Mouse (Mus musculus) CH12.LX (cell line): ENCODE data around the gene Map4k4.

Source experiments
- CTCF ChIP-seq, 2 experiments: IDR thresholded peaks in 1 of 2; conservative IDR thresholded peaks in 1 of 2; 2 replicates each; pipeline ENCODE4 v1.5.1; 2011 to 2012; ENCODE audit warnings: low read depth in 2 of 2, low read length in 2 of 2, improper control_type of control experiment in 1 of 2, inconsistent platforms in 1 of 2, mild to moderate bottlenecking in 1 of 2, moderate library complexity in 1 of 2
- EP300 ChIP-seq: IDR thresholded peaks from 2 replicates; pipeline ENCODE4 v1.6.1; 2011; ENCODE audit warnings: low read length, improper control_type of control experiment
- GABPA ChIP-seq: IDR thresholded peaks from 2 replicates; pipeline ENCODE4 v1.6.1; 2012; ENCODE audit warnings: low read depth, low read length, improper control_type of control experiment, inconsistent platforms; ENCODE audit not compliant: insufficient replicate concordance
- HCFC1 ChIP-seq: IDR thresholded peaks from 2 replicates; pipeline ENCODE4 v1.6.1; 2012; ENCODE audit warnings: low read depth, mild to moderate bottlenecking, inconsistent platforms, low read length, improper control_type of control experiment
- MAFK ChIP-seq: IDR thresholded peaks from 2 replicates; pipeline ENCODE4 v1.6.1; 2011; ENCODE audit warnings: low read length, improper control_type of control experiment; ENCODE audit not compliant: insufficient replicate concordance
- MAX ChIP-seq: IDR thresholded peaks from 2 replicates; pipeline ENCODE4 v1.6.1; 2011; ENCODE audit warnings: low read length, improper control_type of control experiment
- MYC ChIP-seq: IDR thresholded peaks from 2 replicates; pipeline ENCODE4 v1.6.1; 2011; ENCODE audit warnings: low read depth, mild to moderate bottlenecking, improper control_type of control experiment, low read length
- PAX5 ChIP-seq: IDR thresholded peaks from 2 replicates; pipeline ENCODE4 v1.6.1; 2012; ENCODE audit warnings: low read length, inconsistent platforms, mixed read lengths
- POLR2A ChIP-seq: IDR thresholded peaks from 2 replicates; pipeline ENCODE4 v1.6.1; 2011; ENCODE audit warnings: low read depth, mild to moderate bottlenecking, improper control_type of control experiment, low read length
- RCOR1 ChIP-seq: conservative IDR thresholded peaks from 2 replicates; pipeline ENCODE4 v1.6.1; 2012; ENCODE audit warnings: low read depth, mild to moderate bottlenecking, inconsistent platforms, low read length, improper control_type of control experiment
- SIN3A ChIP-seq: IDR thresholded peaks from 2 replicates; pipeline ENCODE4 v1.6.1; 2012; ENCODE audit warnings: low read length, improper control_type of control experiment, inconsistent platforms
- ZC3H11A ChIP-seq: IDR thresholded peaks from 2 replicates; pipeline ENCODE4 v1.6.1; 2012; ENCODE audit warnings: low read depth, mild to moderate bottlenecking, inconsistent platforms, low read length, improper control_type of control experiment

GRCm38 (mm10) chr1:40000899-40001298 lies 100.2 kb downstream of the Map4k4 start:
- no peak for TF ChIP-seq GABPA
- no peak for TF ChIP-seq MAX
- TF ChIP-seq POLR2A = no peak
- no peak for TF ChIP-seq HCFC1
- no peak for TF ChIP-seq RCOR1
- no peak for TF ChIP-seq PAX5
- peak; percentile 34 to 69; a peak in 3 of 4 replicates for TF ChIP-seq CTCF (conservative IDR thresholded peaks at IDR 0.05 in 1 of 2, IDR thresholded peaks at IDR 0.05 in 1 of 2; ENCODE audit: low read depth in 2 of 2, low read length in 2 of 2)
- TF ChIP-seq EP300 = no peak
- TF ChIP-seq SIN3A = no peak
- TF ChIP-seq ZC3H11A = no peak
- no peak for TF ChIP-seq MYC
- no peak for TF ChIP-seq MAFK
